Mouse (Mus musculus) midbrain, embryonic 14.5 days (tissue): ENCODE data around the gene Zfp706. TPM values are rescaled to one million over a fixed set of nuclear protein-coding genes. Genes with fewer than 3 reads are reported as not detected.
A peak's percentile ranks its signal among the peaks of the same experiment; 100 is the strongest.

Source experiments
- ATAC-seq: fragments of 200-750 bp; cut with Nextera tagmentation; 2 replicates; pipeline ENCODE4 v1.8.0; 2017; ENCODE audit warnings: moderate number of reproducible peaks, moderate library complexity; ENCODE audit not compliant: low FRiP score, low TSS enrichment
- DNase-seq: peaks from one replicate; pipeline ENCODE4 v3.0.0-alpha.2; 2015
- H3K27ac ChIP-seq: fragments of 300-500 bp; sonication (generic); replicated peaks from 2 replicates; pipeline ENCODE4 v1.5.1; 2014; ENCODE audit warnings: mild to moderate bottlenecking, low read depth, low read length, moderate library complexity
- H3K27me3 ChIP-seq: fragments of 300-500 bp; sonication (generic); 2 replicates; pipeline ENCODE4 v1.6.1; 2014; ENCODE audit warnings: low read length, control low read depth, mixed read lengths; ENCODE audit not compliant: control insufficient read depth, insufficient read depth
- H3K36me3 ChIP-seq: fragments of 300-500 bp; sonication (generic); 2 replicates; pipeline ENCODE4 v1.6.1; 2014; ENCODE audit warnings: low read length, control low read depth; ENCODE audit not compliant: control insufficient read depth, insufficient read depth
- H3K4me1 ChIP-seq: fragments of 300-500 bp; sonication (generic); 2 replicates; pipeline ENCODE4 v1.6.1; 2014; ENCODE audit warnings: mild to moderate bottlenecking, antibody characterized with exemption, low read length, control low read depth; ENCODE audit not compliant: control insufficient read depth, insufficient read depth
- H3K4me2 ChIP-seq: fragments of 300-500 bp; sonication (generic); 2 replicates; pipeline ENCODE4 v1.6.1; 2014; ENCODE audit warnings: mild to moderate bottlenecking, low read length, moderate library complexity
- H3K4me3 ChIP-seq: fragments of 300-500 bp; sonication (generic); replicated peaks from 2 replicates; pipeline ENCODE4 v1.5.1; 2014; ENCODE audit warnings: low read depth, low read length
- H3K9ac ChIP-seq: fragments of 300-500 bp; sonication (generic); replicated peaks from 2 replicates; pipeline ENCODE4 v1.6.1; 2014; ENCODE audit warnings: mild to moderate bottlenecking, low read length, moderate library complexity
- H3K9me3 ChIP-seq: fragments of 300-500 bp; sonication (generic); 2 replicates; pipeline ENCODE4 v1.6.1; 2016; ENCODE audit warnings: low read length, control low read depth, mixed read lengths; ENCODE audit not compliant: control insufficient read depth
- WGBS: fragments of 180-500 bp; shearing (Covaris S2); extraction: QIAGEN DNeasy Blood & Tissue Kit; methylation state at CpG from one replicate; pipeline ENCODE4 v1.1.7; 2014; 5-methylcytosine and 5-hydroxymethylcytosine counted together
- polyA plus RNA-seq: library from polyadenylated mRNA; unstranded; fragments of >200 nt; fragmentation: Nextera tagmentation; extraction: Ambion mirVana; gene quantifications from 2 replicates; pipeline ENCODE4 v1.2.1, GENCODE M21; 2014

Zfp706 gene
- polyA plus RNA-seq, 1 experiment from 2014 or later = 455 TPM

GRCm38 (mm10) chr15:36987976-36988717, 19.4 kb downstream of the Zfp706 start:
- H3K4me1 ChIP-seq = no peaks in the 10 kb centered on the region
- H3K4me3 ChIP-seq = no peak overlapping the region
- H3K9ac ChIP-seq = no peak overlapping the region
- no peak for DNase-seq
- 91% methylated on average over 13 of the region's 13 CpGs for WGBS
- H3K27me3 ChIP-seq = no peaks in the 10 kb centered on the region
- no peaks in the 10 kb centered on the region for H3K9me3 ChIP-seq
- no peak overlapping the region for H3K4me2 ChIP-seq
- no peak for ATAC-seq
- no peaks in the 10 kb centered on the region; the same call in 1 of the 2 replicates for H3K36me3 ChIP-seq
- no peak overlapping the region for H3K27ac ChIP-seq

- Histone ChIP-seq H3K4me2 (no peak overlapping the region), H3K27me3 (no peaks in the 10 kb centered on the region), H3K9me3 (no peaks in the 10 kb centered on the region), H3K27ac (0 out of 2 replicates have a peak overlapping the region, but pooled peaks have one; percentile 8), H3K9ac (no peak overlapping the region), H3K4me1 (no peaks in the 10 kb centered on the region), H3K36me3 (no peaks in the 10 kb centered on the region), H3K4me3 (no peak overlapping the region)
- WGBS = 63% methylated on average over 6 of the region's 6 CpGs
- DNase-seq (no peak), ATAC-seq (no peak)
These were observed 20.2 kb downstream of the Zfp706 start for GRCm38 (mm10) chr15:36987211-36987877.

GRCm38 (mm10) chr15:36985567-36985925, 22.0 kb downstream of the Zfp706 start:
- Histone ChIP-seq H3K4me2 (no peak overlapping the region), H3K27me3 (no peaks in the 10 kb centered on the region), H3K27ac (no peak overlapping the region), H3K4me1 (peaks cover under 1% of the 10 kb centered on the region; the same call in 1 of the 2 replicates), H3K9ac (no peak overlapping the region), H3K9me3 (no peaks in the 10 kb centered on the region), H3K36me3 (no peaks in the 10 kb centered on the region), H3K4me3 (no peak overlapping the region)
- DNase-seq (no peak), ATAC-seq (no peak)
- whole genome bisulfite sequencing = 81% methylated on average over 6 of the region's 6 CpGs

GRCm38 (mm10) chr15:36984921-36985566, 22.5 kb downstream of the Zfp706 start:
- H3K27me3 ChIP-seq = no peaks in the 10 kb centered on the region
- ATAC-seq = no peak
- H3K27ac ChIP-seq = no peak overlapping the region
- no peak overlapping the region for H3K4me3 ChIP-seq
- H3K4me1 ChIP-seq = peaks cover 6% of the 10 kb centered on the region
- no peaks in the 10 kb centered on the region for H3K36me3 ChIP-seq
- no peak for DNase-seq
- 81% methylated on average over 1 of the region's 1 CpGs for WGBS
- no peak overlapping the region for H3K9ac ChIP-seq
- no peak overlapping the region for H3K4me2 ChIP-seq
- no peaks in the 10 kb centered on the region for H3K9me3 ChIP-seq

- no peak for ATAC-seq
- no peaks in the 10 kb centered on the region for H3K9me3 ChIP-seq
- peaks cover 16% of the 10 kb centered on the region for H3K4me1 ChIP-seq
- 72% methylated on average over 3 of the region's 3 CpGs for WGBS
- H3K27ac ChIP-seq = no peak overlapping the region
- H3K27me3 ChIP-seq = no peaks in the 10 kb centered on the region
- no peak overlapping the region for H3K4me3 ChIP-seq
- H3K4me2 ChIP-seq = no peak overlapping the region
- no peak for DNase-seq
- H3K9ac ChIP-seq = no peak overlapping the region
- H3K36me3 ChIP-seq = no peaks in the 10 kb centered on the region
These were observed 24.1 kb downstream of the Zfp706 start for GRCm38 (mm10) chr15:36983455-36983854.

GRCm38 (mm10) chr15:36980238-36980637, 27.3 kb downstream of the Zfp706 start:
- H3K9ac ChIP-seq = peak overlapping the region; percentile 57
- peak overlapping the region; percentile 74 for H3K27ac ChIP-seq
- peaks cover 16% of the 10 kb centered on the region for H3K4me1 ChIP-seq
- 0 out of 2 replicates have a peak, but pooled peaks have one; percentile 23 for ATAC-seq
- peak overlapping the region; percentile 42 for H3K4me3 ChIP-seq
- peak overlapping the region; percentile 62 for H3K4me2 ChIP-seq
- 44% methylated on average over 8 of the region's 8 CpGs for WGBS
- H3K36me3 ChIP-seq = no peaks in the 10 kb centered on the region
- H3K9me3 ChIP-seq = no peaks in the 10 kb centered on the region
- DNase-seq = no peak
- no peaks in the 10 kb centered on the region for H3K27me3 ChIP-seq

GRCm38 (mm10) chr15:36979488-36980201, 27.9 kb downstream of the Zfp706 start:
- peaks cover 16% of the 10 kb centered on the region for H3K4me1 ChIP-seq
- H3K27me3 ChIP-seq = no peaks in the 10 kb centered on the region
- WGBS = 5% methylated on average over 20 of the region's 20 CpGs
- DNase-seq (peak; percentile 85), ATAC-seq (peak; percentile 86)
- H3K9ac ChIP-seq = peak overlapping the region; percentile 57
- H3K27ac ChIP-seq = peak overlapping the region; percentile 74
- H3K4me2 ChIP-seq = peak overlapping the region; percentile 62
- H3K36me3 ChIP-seq = no peaks in the 10 kb centered on the region
- no peaks in the 10 kb centered on the region for H3K9me3 ChIP-seq
- peak overlapping the region; percentile 42 for H3K4me3 ChIP-seq

- Histone ChIP-seq H3K9me3 (no peaks in the 10 kb centered on the region), H3K4me3 (peak overlapping the region; percentile 42), H3K27ac (peak overlapping the region; percentile 74), H3K9ac (peak overlapping the region; percentile 57), H3K36me3 (no peaks in the 10 kb centered on the region), H3K27me3 (no peaks in the 10 kb centered on the region), H3K4me2 (peak overlapping the region; percentile 62), H3K4me1 (peaks cover 16% of the 10 kb centered on the region)
- DNase-seq = no peak
- WGBS = 25% methylated on average over 5 of the region's 5 CpGs
- ATAC-seq = no peak
These were observed 28.4 kb downstream of the Zfp706 start for GRCm38 (mm10) chr15:36979159-36979487.
